Mouse (Mus musculus) C2C12 (cell line): ENCODE results near the gene Olfr17. TPM values are rescaled to one million over a fixed set of nuclear protein-coding genes. Genes with fewer than 3 reads are reported as not detected.
"Not testable (repeated sequence)": the region's sequence is repeated elsewhere in the genome, so short reads cannot be mapped to it uniquely, and the experiment has no call there.

Experiments
- H3K27me3 ChIP-seq: one replicate; pipeline ENCODE4 v1.6.1; 2011; ENCODE audit not compliant: control insufficient read depth, insufficient read depth, insufficient read length
- H3K36me3 ChIP-seq: one replicate; pipeline ENCODE4 v1.6.1; 2011; ENCODE audit not compliant: control insufficient read depth, insufficient read depth
- H3K4me3 ChIP-seq: one replicate; pipeline ENCODE4 v1.5.1; 2011; ENCODE audit warnings: mild to moderate bottlenecking, control low read depth; ENCODE audit not compliant: poor library complexity, insufficient read depth, severe bottlenecking
- H3K79me2 ChIP-seq: one replicate; pipeline ENCODE4 v1.6.1; 2011; ENCODE audit not compliant: control insufficient read depth, insufficient read depth
- H3K79me3 ChIP-seq: one replicate; pipeline ENCODE4 v1.6.1; 2011; ENCODE audit warnings: low read depth, control low read depth
- H3ac ChIP-seq: one replicate; pipeline ENCODE3; 2011; ENCODE audit warnings: low read depth; ENCODE audit not compliant: control insufficient read depth, insufficient read length
- CEBPB ChIP-seq: IDR thresholded peaks from one replicate; pipeline ENCODE4 v1.6.1; 2011; ENCODE audit warnings: low read depth, mild to moderate bottlenecking, control low read depth, moderate library complexity
- CTCF ChIP-seq: IDR thresholded peaks from one replicate; pipeline ENCODE4 v1.5.1; 2011; ENCODE audit not compliant: control insufficient read depth, insufficient read depth, insufficient read length
- FOSL1 ChIP-seq: IDR thresholded peaks from one replicate; pipeline ENCODE4 v1.8.0; 2011; ENCODE audit warnings: mild to moderate bottlenecking, low read length; ENCODE audit not compliant: poor library complexity, insufficient read depth, severe bottlenecking
- MAX ChIP-seq: IDR thresholded peaks from one replicate; pipeline ENCODE4 v1.6.1; 2011; ENCODE audit warnings: mild to moderate bottlenecking, control low read depth
- MYOD1 ChIP-seq: IDR thresholded peaks from one replicate; pipeline ENCODE4 v1.6.1; 2011; ENCODE audit warnings: low read depth; ENCODE audit not compliant: control insufficient read depth, insufficient read length
- MYOG ChIP-seq: IDR thresholded peaks from one replicate; pipeline ENCODE4 v1.6.1; 2011; ENCODE audit not compliant: control insufficient read depth, insufficient read length; ENCODE audit errors: extremely low read depth
- USF1 ChIP-seq: IDR thresholded peaks from one replicate; pipeline ENCODE4 v1.6.1; 2011; ENCODE audit warnings: low read depth, mild to moderate bottlenecking, control low read depth, moderate library complexity
- long read RNA-seq, 2 experiments: library from polyadenylated mRNA; unstranded; transcript quantifications; one replicate each; pipeline ENCODE4 v2.0.0; 2019 to 2020
- polyA plus RNA-seq: library from polyadenylated mRNA; unstranded; fragments of >200 nt; fragmentation: generic; extraction: Trizol; gene quantifications from one replicate; pipeline ENCODE4 v1.2.1, GENCODE M21; 2012; ENCODE audit warnings: missing spikeins

Gene Olfr17
- not detected for polyA plus RNA-seq
- long read RNA-seq, experiment 1: 0 reads
- long read RNA-seq, experiment 2: 0 reads

DNA sequence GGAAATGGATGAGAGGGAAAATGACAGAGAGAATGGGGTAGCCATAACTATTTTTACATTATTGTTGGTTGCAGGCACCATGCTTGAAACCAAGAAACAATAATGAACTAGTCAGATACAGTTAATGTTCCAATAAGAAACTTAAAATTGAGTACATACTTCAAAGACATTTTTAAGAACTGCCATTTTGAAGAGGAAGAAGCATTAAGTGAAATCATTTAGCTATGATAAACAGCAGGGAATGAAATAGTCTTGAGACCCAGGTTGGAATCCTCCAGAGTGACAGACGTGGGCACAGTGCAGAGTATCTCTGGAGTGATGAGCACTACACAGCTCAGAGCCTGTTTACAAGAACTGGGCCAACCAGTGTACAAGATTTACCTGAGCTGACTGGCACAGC lies at the start of gene Olfr17:
TSS of gene Olfr17 (plus strand) at position 301 of the 400 bp plus-strand sequence.
- H3K79me3 ChIP-seq: no peaks in the 10 kb centered on the region
- no peaks in the 10 kb centered on the region for H3K36me3 ChIP-seq
- no peaks in the 10 kb centered on the region for H3K27me3 ChIP-seq
- H3K4me3 ChIP-seq: no peak within 1 kb of the TSS
- no peak within 1 kb of the TSS for H3ac ChIP-seq
- TF ChIP-seq USF1 (no peak), CEBPB (no peak), CTCF (no peak), MYOD1 (no peak), MYOG (no peak), MAX (no peak), FOSL1 (no peak)
- H3K79me2 ChIP-seq: no peaks in the 10 kb centered on the region

DNA sequence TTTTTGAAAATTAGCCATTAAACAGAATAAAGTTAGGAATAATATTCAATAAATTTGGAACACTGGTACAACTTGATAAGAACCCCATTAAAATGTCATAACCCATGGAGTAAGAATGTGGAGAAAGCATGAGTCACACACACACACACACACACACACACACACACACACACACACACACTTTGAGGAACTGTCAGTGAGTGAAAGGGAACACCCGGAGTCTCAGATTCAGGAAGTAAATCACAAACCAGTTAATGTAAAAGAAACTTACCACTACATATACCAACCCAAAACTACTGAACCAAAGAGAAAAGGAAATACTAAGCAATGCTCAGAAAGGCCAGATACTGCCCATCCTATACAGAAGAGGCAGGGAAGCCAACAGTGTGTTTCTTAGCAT lies 48.6 kb upstream of the Olfr17 start:
- Histone ChIP-seq H3K79me2 (no peaks in the 10 kb centered on the region), H3K27me3 (no peaks in the 10 kb centered on the region), H3K4me3 (no peak overlapping the region), H3K79me3 (no peaks in the 10 kb centered on the region), H3K36me3 (no peaks in the 10 kb centered on the region), H3ac (no peak overlapping the region)
- no peak for TF ChIP-seq MYOG
- TF ChIP-seq MAX: no peak
- no peak for TF ChIP-seq CTCF
- TF ChIP-seq FOSL1: no peak
- no peak for TF ChIP-seq MYOD1
- no peak for TF ChIP-seq CEBPB
- no peak for TF ChIP-seq USF1

DNA sequence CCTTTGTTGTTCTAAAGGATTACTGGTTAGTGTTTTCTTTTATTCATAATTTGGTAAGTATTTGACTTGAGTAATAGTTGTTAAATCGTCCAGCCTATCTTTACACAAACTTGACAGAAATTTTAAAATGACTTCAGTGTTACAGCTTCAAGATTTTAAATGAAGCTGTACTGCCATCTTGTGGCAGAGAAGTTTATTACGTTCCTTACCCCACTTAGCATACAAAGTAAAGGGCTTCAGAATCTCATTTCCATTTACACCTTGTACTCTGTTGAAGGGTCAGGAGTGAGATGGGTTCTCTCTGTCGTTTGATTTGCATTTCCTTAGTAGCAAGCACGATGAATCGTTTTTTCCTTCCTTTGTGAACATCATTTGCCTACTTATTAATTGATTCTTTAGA lies 47.2 kb upstream of the Olfr17 start:
- H3K4me3 ChIP-seq: no peak overlapping the region
- no peaks in the 10 kb centered on the region for H3K27me3 ChIP-seq
- H3K79me2 ChIP-seq: no peaks in the 10 kb centered on the region
- no peaks in the 10 kb centered on the region for H3K36me3 ChIP-seq
- no peak overlapping the region for H3ac ChIP-seq
- TF ChIP-seq CTCF: no peak
- no peak for TF ChIP-seq MYOD1
- TF ChIP-seq FOSL1: no peak
- H3K79me3 ChIP-seq: no peaks in the 10 kb centered on the region

DNA sequence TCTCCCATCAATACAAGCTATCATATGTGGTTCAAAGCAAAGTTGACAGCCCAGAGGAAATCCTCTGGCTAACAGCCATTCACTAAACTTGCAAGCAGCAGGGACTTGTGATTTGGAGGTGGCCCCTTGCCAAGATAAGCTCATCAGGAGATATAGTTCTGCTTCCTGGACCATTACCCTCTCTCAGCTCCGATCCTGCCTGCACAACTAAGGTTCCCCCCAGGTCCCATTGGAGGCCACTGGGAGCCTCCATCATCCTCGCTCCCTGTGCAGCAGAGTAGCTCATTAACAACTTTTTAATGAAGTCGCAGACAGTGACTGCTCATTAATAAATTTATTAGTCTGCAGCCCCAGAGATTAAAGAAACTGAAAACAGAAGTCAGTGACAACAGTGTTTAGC lies 45.4 kb upstream of the Olfr17 start:
- Histone ChIP-seq H3K36me3 (no peaks in the 10 kb centered on the region), H3ac (no peak overlapping the region), H3K79me3 (no peaks in the 10 kb centered on the region), H3K4me3 (no peak overlapping the region), H3K27me3 (no peaks in the 10 kb centered on the region), H3K79me2 (no peaks in the 10 kb centered on the region)
- TF ChIP-seq FOSL1 (no peak), USF1 (no peak), MAX (no peak), MYOD1 (no peak)

DNA sequence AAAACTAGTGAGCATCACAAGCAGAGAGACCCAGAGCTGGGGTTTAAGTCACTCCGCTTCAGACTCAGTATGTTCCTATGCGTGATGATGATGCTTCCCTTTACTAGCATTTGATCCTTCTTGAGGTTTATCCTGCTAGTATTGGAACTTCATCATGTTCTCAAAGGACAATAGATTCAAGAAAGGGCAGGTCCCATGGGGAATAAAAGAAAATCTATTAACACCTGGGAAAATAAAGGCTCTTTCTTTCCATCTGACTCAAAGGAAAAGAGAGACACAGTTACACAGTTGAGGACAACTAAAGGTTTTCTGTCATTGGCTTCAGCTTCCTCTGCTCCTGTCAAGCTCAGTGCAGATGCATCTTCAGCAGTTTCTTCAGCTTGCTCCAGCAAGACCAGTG lies 22.3 kb upstream of the Olfr17 start, which contains the start of gene Olfr714:
TSS of gene Olfr714 (plus strand) at position 301 of the 400 bp plus-strand sequence.
- Histone ChIP-seq H3ac (no peak within 1 kb of the TSS), H3K79me2 (no peaks in the 10 kb centered on the region), H3K27me3 (no peaks in the 10 kb centered on the region), H3K36me3 (no peaks in the 10 kb centered on the region), H3K79me3 (no peaks in the 10 kb centered on the region), H3K4me3 (no peak within 1 kb of the TSS)
- no peak for TF ChIP-seq USF1
- no peak for TF ChIP-seq MYOD1
- TF ChIP-seq CTCF: no peak
- TF ChIP-seq MYOG: no peak
- TF ChIP-seq MAX: no peak
- TF ChIP-seq CEBPB: no peak
- TF ChIP-seq FOSL1: no peak

DNA sequence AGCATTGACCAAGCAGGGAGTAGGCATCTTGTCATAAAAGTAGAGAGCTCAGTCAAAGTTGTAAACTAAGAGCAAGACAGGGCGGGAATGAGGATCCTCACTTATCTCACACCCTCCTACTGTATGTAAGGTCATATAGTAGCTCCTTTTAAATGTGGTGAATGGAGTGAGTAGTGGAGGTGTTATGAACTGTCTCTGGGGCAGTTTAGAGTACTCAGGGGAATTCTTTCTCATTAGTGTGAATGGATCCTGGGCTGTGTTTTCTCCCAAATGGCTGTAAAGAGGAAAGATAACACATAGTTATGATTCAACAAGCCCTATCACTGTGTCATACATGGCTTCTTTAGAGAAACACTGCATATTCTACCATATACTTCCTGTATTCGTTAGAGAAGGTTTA lies 17.2 kb downstream of the Olfr17 start, which contains the start of gene Olfr715b:
TSS of gene Olfr715b (minus strand) at position 101 of the 400 bp plus-strand sequence.
- H3K4me3 ChIP-seq, H3K79me2 ChIP-seq, H3K36me3 ChIP-seq, H3K79me3 ChIP-seq, H3ac ChIP-seq, H3K27me3 ChIP-seq: not testable (repeated sequence)

DNA sequence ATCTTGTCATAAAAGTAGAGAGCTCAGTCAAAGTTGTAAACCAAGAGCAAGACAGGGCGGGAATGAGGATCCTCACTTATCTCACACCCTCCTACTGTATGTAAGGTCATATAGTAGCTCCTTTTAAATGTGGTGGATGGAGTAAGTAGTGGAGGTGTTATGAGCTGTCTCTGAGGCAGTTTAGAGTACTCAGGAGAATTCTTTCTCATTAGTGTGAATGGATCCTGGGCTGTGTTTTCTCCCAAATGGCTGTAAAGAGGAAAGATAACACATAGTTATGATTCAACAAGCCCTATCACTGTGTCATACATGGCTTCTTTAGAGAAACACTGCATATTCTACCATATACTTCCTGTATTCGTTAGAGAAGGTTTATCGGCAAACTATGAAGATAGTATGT lies 38.0 kb downstream of the Olfr17 start, which contains the start of gene Olfr715:
TSS of gene Olfr715 (minus strand) at position 101 of the 400 bp plus-strand sequence.
- not testable (repeated sequence) for H3K27me3 ChIP-seq, H3K79me2 ChIP-seq, H3K4me3 ChIP-seq, H3K36me3 ChIP-seq, H3ac ChIP-seq, H3K79me3 ChIP-seq

DNA sequence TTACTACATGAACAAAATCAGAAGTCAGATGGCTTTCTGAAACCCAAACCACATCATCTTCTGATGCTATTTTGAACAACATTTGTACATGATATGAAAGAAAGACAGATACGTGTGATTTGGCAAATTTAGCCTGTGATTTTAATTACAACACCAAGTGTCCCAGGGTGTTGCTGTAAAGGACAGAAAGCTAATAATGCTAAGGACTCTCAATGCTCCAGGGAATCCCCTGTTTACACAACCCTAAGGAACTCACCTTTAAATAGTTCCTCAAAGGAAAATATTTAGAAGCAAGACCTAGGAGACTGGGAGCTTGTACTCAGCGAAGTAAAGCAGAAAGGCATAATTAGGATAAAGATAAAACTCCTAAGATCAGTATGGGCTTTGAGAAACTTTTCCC lies 45.0 kb downstream of the Olfr17 start, which contains the start of gene Olfr716:
TSS of gene Olfr716 (plus strand) at position 301 of the 400 bp plus-strand sequence.
- H3K27me3 ChIP-seq, H3K4me3 ChIP-seq, H3K79me2 ChIP-seq, H3ac ChIP-seq, H3K79me3 ChIP-seq, H3K36me3 ChIP-seq: not testable (repeated sequence)
